Mouse (Mus musculus) layer of hippocampus, postnatal 36 days (tissue): Measurements from ENCODE around the gene Prtn3. TPM values are rescaled to one million over a fixed set of nuclear protein-coding genes. Genes with fewer than 3 reads are reported as not detected.
"Not testable (repeated sequence)": the region's sequence is repeated elsewhere in the genome, so short reads cannot be mapped to it uniquely, and the experiment has no call there.

ENCODE experiments used
- DNase-seq, 2 experiments: peaks; one replicate each; pipeline ENCODE4 v3.0.0; 2022
- total RNA-seq, 2 experiments: library from RNA; stranded (reverse); gene quantifications; 2 replicates each; pipeline ENCODE4 v1.2.3; 2021

Gene Prtn3
- total RNA-seq, 2 experiments from 2014 or later, result 1.0 TPM; not detected in 1

DNA sequence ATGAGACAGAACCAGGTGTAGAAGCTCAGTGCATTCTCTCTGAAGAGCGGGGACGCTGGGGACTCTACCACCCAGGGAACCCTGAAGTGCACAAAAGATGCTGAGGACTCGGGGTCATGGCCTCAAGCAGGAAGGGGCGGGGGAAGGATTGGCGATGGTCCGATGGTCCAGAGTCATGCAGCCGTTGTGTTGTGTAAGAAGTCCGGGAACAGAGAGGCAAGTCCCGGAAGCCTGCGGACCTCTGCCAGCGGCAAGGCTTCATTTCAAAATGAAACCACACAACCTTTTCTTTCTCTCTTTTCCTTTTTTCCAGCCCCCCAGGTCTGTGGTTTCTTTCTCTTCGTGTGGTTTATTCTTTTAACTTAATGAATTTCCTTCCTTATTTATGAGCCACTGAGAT lies 3.5 kb downstream of the Prtn3 start:
- no peak for DNase-seq

DNA sequence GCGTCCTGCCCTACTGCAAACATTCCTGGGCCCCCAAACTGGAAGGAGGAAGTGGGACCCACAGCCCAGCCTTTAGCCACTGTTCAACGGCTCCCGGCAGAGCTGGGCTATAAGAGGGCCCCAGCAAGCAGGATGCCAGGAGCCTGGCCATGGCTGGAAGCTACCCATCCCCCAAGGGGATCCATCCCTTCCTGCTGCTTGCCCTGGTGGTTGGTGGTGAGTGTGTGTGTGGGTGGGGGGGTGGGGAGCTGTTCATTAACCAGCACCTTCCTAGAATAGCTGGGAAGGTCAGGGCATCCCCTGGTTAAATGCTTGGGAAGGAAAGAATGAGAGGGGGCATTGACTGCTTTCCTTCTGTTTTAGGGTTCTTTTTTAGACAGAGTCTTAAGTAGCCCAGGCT lies 5.3 kb downstream of the Prtn3 start:
- DNase-seq, result no peak

DNA sequence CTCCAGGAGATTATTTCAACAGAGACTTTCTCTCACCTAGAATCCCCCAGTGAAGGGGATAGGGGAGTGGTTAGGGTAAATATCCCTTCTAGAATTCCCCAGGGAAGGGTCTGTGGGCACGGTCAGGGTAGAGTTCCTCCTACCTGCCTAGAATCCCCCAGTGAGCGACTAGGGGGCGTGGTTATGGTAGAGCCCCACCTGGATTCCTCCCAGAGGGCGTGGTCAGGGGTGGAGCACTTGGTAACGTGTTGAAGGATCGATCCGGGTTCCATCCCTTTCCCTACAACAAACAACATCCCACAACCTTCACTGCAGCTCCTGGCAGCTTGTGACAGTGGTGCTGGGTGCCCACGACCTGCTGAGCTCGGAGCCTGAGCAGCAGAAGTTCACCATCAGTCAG lies 6.4 kb downstream of the Prtn3 start:
- no peak for DNase-seq

DNA sequence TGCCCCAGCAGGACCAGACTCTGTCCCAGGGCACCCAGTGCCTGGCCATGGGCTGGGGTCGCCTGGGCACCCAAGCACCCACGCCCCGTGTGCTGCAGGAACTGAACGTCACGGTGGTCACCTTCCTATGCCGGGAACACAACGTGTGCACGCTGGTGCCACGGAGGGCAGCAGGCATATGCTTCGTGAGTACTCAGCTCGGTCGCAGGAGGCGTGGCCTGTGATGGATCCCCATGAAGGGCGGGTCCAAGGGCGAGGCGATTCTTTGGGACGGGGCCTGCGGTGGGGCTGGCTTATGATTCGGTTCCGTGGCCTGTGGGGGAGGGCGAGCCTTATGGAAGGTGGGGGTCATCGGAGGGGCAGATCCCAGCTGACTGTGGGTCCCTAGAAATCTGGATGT lies 7.7 kb downstream of the Prtn3 start:
- no peak for DNase-seq

DNA sequence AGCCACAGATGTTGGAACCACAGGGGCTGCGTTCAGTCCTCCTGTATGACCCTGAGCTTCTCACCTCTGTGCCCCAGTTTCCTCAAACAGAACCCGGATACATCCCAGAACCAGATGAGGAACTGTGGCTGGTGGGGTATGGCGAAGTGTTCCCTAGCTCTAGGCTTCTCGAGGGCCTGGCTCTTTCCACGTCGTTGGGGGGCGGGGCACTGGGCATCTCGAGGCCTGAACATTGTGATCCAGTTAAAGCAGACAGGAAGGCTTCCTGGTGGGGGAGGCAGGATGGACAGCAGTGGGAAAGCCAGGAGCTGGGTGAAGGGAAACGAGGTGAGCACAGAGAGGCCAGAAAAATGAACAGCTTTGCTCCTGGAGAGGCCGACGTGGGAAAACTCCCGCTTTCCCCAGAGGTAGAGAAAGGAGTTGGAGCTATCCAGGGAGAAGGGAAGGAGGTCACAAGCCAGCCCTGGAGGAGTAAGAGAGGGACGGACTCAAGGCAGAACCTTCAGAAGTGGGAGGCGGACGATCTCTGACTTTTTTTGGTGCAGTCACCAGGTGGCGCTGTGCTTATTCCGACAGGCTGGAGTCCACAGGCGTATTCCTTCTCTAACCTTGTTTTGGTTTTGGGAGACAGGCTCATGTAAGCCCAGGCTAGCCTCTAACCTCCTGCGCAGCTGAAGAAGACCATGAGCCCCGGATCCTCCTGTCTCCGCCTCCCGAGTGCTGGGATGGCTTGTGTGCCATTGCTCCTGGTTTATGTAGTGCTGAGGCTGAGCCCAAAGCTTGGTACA lies 9.2 kb downstream of the Prtn3 start:
- peak; percentile 68 to 75 for DNase-seq

DNA sequence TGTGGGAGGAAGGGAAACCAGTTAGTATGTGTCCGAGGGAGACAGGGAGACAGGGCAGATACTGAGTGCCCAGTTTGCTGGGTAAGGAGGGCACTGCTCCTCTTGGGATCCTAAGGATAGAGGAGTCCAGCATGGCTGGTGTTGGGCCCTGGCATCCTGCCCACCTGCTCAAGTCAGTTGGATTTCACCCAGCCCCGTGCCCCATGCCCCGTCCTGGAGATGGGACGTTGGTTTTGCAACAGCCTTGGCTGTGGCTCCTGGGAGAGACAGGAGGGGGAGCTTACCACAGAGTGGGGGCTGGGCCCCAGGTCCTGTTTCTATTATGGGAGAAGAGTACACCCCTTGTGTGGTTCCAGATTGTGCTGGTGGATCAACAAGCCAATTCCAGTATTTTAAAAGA lies 10.2 kb downstream of the Prtn3 start:
- DNase-seq, result no peak

DNA sequence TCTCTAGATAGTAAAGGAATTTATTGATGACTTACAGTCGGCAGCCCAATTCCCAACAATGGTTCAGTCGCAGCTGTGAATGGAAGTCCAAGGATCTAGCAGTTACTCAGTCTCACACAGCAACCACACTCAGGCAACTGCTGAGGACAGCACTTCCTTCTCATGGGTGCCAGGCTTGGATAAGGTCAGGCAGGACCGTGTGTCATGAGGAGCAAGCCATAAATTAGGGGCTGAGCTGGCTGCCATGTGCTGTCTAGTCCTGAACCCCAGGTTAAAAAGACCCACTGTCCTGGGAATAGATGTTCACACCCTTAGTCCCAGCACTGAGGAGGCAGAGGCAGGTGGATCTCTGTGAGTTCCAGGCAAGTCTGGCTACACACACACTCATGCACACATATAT lies 10.7 kb downstream of the Prtn3 start:
- DNase-seq, result not testable (repeated sequence)

DNA sequence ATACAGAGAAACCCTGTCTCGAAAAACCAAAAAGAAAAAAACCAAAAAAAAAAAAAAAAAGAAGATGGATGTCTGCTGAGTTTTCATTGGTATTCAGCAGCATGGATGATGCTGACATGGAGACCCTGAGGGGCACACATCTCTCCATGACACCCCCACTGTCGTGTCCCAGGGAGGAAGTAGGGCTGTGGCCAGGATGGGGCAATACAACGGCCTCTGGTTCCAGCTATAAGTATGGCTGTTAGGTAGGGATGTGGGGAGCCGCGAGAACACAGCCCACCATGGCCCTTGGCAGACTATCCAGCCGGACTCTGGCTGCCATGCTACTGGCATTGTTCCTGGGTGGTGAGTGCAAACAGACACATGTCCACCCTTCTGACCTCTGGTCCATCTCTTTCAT lies 11.8 kb downstream of the Prtn3 start, which contains the start of gene Elane:
Gene Elane (plus strand): TSS at position 194 of the 400 bp plus-strand sequence.
- DNase-seq, result no peak

DNA sequence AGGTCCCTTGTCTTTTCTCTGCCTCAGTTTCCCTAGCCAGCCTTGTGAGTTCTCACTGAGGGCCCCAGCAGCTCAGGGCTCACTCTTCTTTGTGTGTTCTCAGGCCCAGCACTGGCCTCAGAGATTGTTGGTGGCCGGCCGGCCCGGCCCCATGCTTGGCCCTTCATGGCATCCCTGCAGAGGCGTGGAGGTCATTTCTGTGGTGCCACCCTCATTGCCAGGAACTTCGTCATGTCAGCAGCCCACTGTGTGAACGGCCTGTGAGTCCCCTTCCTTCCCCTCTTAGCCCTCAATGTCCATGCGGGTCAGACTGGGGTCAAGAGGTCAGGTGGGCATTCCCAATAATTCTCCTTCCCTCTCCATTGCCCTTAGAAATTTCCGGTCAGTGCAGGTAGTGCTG lies 12.3 kb downstream of the Prtn3 start:
- DNase-seq, result no peak

DNA sequence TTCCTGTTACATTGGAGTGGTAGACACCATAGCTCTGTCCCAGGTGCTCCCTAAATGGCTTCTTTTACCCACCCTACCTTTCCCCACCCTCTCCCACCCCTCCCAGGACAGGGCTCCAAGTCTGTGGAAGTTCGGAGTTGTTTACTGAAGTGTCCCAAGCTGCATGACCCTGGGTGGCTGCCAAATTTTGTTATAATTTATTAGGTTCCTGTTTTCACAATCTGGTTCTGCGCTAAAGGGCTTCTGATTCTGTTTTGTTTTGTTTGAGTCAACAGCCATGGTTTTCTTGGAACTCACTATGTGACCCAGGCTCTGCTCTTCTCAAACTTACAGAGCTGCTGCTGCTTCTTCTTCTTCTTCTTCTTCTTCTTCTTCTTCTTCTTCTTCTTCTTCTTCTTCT lies 15.1 kb downstream of the Prtn3 start:
- DNase-seq, result no peak

DNA sequence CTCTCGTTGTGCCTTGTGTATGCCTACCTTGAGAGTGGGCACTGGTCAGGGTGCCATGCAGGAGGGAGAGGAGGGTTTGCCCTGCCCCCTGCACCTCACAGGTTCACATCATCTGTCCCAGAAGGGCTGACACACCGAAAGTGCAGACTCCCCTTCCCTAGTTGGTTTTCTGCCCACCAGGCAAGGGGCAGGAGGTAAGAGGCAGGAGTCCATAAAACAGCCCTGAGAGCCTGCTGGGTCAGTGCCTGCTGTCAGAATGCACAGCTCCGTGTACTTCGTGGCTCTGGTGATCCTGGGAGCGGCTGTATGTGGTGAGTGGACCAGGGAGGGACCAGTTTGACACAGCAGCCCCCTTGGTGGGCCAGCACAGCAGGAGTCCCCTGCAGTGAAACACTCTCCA lies 16.4 kb downstream of the Prtn3 start, which contains the start of gene Cfd:
Gene Cfd (plus strand): TSS at position 184 of the 400 bp plus-strand sequence.
- DNase-seq, result no peak

DNA sequence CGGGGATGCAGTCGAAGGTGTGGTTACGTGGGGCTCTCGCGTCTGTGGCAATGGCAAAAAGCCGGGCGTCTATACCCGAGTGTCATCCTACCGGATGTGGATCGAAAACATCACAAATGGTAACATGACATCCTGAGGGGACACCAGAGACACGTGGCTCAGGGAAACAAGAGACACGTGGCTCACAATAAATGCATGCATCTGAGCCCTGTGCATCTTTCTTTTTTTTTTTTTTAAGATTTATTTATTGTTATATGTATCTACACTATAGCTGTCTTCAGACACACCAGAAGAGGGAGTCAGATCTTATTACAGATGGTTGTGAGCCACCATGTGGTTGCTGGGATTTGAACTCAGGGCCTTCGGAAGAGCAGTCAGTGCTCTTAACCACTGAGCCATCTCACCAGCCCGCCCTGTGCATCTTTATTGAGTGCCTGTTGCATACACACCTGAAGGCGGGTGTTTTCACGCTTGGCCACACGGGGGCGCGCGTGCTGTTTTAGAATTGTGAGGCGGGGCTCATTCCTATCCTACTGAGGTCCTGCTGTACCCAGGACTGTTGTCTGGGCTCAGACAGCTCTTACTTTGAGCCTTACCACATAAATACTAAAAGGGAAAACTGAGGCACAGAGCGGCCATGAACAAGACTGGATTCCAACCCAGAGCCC lies 18.3 kb downstream of the Prtn3 start:
- peak; percentile 65 to 78 for DNase-seq

DNA sequence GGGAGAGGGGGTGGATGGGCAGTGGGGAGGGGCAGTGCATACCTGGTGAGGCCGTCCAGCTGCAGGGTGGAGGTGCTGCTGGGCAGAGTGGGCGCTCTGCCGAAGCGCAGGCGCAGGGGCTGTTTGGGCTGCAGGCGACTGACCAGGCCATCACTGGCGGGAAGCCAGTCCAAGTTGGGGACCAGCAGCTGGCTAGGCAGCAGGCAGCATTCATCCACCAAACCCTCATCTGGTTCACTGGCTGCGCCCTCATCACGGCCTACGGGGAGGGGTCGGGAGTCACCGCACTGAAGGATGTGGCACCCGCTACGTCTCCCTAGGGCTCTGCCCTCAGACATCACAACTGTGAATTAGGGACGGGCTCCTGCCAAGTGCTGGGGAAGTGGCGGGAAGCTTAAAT lies 22.0 kb downstream of the Prtn3 start:
- DNase-seq, result no peak

DNA sequence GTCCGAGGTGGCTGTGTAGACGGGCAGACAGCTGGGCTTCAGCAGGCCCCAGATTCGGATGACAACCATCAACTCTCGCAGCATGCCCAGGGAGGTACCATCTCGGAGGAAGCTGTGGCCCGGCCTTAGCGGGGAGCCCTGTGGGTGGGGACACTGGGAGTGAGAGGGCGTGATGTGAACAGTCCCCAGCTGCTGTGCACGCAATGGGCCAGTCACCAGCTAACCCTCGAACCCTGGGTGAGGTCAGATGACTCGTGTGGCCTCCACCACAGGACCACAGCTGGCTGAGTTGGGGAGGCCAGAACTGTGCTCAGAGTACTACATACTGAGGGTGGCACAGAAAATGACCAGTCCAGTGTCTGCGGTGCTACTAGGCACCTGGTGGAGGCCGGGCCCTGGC lies 22.5 kb downstream of the Prtn3 start:
- no peak for DNase-seq

DNA sequence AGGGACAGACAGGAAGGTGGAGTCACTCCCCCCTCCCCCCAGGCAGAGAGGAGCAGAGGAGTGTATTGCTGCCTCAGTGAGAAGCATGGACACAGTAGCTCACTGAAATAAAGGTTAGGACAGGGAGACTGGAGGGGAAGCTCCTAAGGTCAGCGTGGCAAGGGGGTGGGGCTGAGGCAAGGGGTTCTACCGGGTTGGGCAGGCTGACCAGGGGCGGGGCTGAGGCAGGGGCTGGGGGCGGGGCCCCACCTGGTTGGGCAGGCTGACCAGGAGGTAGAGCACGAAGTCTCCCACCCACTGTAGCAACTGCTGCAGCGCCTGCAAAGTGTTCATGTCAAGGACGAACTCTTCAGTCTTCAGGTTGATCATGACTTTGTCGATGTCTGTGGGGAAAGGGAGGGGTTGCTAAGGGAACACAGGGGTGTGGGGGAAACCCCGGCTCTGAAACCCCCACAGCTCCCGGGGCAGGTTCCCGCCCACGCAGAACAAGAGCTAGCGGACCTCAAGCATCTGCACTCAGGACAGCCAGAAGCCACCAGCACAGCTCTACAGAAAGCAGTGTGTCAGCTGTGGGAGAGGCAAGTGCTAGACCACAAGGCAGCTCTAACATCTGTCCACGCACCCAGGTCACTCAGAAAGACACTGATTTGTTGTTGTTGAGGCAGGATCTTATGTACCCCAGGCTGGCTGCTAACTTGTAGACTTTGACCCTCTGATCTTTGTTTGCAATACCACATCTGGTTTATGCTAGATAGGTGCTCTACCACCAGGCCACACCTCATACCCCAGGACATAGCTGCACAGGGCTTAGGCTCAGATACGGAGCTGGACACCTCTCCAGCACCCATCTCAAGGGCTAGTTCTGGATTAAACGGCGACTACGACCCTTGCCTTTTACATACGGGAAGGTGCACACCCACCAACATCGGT lies 23.3 kb downstream of the Prtn3 start:
- DNase-seq, result no peak

DNA sequence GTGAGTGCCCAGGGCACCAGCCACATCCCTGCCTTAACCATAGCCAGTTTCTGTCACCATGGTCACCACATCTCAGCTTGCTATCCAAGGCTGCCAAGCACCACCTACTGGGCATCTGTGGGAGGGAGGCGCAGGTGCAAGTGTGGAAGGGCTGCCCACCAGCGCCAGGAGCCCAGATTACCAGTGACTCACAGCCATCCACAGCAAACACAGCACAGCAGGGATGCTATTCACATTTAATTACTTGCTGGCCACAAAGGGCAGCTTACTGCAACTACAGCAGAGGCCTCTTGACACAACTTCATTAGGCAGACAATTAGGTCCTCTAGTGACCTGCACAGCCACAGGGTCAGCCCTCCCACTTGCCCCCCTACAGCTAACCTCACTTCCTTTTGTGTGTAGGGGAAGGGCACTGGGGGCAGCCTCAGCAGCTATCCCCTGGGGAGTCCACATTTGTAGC lies 26.7 kb downstream of the Prtn3 start:
- DNase-seq, result peak; percentile 68 to 77

DNA sequence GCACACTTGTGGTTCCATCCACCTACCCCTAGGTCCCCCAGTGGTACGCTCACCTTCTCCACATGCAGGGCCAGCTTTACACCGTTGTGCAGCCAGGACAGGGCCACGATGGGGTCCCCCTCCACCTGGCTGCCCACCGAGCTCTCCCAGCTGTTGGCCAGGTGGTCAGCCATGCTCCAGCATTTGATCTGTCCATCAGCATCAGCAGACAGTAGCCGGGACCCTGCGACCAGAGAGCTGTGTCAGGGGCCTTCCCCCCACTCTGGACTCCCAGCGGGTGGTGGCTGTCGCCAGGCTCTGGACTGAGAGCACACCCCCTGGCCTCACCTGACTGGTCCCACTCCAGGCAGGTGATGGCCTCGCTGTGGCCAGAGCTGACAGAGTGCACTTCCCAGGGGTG lies 32.4 kb downstream of the Prtn3 start:
- no peak for DNase-seq

DNA sequence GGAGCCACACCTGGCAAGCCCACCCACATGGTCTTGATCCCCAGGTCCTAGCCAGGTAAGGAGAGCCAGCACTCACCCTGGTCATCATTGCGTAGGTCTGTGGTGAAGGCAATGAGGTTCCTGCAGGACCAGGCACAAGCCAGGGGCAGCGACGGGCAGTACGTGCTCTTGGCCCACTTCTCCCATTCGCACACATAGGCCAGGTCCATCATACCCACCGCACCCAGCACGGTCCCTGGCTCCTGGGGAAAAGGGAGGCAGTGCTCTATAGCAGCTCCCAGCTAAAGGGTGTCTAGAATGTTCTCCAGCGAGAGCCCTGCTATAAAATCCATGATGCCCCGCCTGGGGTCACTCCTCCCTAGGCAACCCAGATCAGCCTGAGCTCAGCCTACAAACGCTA lies 33.1 kb downstream of the Prtn3 start:
- no peak for DNase-seq

DNA sequence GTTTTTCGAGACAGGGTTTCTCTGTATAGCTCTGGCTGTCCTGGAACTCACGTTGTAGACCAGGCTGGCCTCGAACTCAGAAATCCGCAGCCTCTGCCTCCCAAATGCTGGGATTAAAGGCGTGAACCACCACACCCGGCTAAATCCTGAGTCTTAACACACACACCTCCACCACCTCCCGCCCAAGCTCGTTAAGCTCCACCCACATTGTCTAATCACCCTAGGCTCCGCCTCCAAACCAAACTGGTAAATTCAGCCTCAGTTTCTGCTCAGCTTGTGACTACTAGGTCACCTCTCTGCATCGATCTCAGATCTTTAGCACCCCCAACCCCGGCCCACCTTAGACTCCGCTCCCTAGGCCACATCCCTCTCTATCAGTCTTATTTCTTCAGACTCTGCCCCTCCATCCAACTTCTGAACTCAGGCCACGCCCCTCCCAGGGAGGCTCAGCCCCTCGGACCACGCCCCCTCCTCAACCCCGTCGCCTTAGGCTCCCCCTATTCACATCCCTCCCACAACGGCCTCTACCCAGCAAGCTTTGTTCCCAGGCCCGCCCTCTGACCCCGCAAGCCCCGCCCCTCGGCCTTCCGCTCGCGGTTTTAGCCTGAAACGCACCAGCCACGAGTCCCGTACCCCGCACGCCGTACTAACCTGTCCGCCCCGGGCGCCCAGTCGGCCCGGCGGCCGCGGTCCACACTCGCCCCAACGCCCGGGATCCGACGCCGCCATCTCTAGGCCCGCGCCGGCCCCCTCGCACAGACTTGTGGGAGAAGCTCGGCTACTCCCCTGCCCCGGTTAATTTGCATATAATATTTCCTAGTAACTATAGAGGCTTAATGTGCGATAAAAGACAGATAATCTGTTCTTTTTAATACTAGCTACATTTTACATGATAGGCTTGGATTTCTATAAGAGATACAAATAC lies 34.2 kb downstream of the Prtn3 start, which contains the start of gene Med16:
Gene Med16 (minus strand): TSS at position 757 of the 925 bp plus-strand sequence.
- peak; percentile 96 to 97 for DNase-seq

DNA sequence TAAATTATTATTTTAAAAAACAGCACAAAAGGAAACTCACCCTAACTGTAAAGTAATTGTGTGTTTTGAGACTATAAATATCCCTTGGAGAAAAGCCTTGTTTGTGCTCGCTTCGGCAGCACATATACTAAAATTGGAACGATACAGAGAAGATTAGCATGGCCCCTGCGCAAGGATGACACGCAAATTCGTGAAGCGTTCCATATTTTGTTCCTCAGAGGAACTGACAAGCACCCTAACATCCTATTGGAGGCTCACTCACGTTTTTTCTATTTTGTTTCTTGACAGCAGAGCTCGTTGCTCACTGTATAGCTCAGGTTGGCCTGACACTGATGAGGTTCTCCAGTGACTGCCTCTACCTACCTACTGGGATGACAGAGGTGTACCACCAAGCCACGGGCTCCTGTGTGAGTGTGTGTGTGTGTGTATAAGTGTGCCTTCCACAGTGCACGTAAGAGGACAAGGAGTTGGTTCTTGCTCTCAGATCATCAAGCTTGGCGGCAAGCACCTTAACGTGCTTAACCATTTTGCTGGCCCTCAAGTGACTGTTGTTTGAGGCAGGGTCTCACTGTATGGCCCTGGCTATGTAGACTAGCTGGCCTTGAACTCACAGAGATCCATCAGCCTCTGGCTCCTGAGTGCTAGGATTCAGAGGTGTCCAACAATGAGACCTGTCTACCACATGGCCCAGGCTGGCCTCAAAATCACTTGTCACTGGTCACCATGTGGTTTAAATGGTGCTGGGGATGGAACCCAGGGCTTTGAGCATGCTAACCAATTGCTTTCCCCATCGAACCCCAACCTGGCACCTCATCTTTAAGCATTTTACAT lies 35.0 kb downstream of the Prtn3 start:
- DNase-seq, result peak; percentile 48

DNA sequence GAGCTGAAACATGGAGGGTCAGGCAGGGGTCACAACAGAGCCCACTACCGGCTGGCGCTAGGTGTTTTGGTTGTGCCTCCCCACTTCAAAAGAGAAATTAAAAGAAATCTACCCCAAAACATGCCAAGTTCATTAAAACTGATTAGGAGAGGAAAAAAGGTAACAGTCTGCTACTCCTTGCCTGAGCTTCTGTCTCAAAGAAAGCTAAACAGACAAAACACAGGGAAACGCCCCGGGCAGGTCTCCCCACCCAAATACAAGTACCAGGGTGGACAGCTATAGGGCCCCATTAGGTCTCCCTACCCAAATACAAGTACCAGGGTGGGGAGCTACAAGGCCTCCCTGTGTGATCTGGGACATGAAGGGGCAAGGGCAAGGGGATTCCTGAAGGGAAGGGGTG lies 36.3 kb downstream of the Prtn3 start, which contains the start of gene Gm26602:
Gene Gm26602 (plus strand): TSS at position 301 of the 400 bp plus-strand sequence.
- DNase-seq, result no peak
